Mouse (Mus musculus): ENCODE measurements around the gene Prkab2.

Gene Prkab2

DNA sequence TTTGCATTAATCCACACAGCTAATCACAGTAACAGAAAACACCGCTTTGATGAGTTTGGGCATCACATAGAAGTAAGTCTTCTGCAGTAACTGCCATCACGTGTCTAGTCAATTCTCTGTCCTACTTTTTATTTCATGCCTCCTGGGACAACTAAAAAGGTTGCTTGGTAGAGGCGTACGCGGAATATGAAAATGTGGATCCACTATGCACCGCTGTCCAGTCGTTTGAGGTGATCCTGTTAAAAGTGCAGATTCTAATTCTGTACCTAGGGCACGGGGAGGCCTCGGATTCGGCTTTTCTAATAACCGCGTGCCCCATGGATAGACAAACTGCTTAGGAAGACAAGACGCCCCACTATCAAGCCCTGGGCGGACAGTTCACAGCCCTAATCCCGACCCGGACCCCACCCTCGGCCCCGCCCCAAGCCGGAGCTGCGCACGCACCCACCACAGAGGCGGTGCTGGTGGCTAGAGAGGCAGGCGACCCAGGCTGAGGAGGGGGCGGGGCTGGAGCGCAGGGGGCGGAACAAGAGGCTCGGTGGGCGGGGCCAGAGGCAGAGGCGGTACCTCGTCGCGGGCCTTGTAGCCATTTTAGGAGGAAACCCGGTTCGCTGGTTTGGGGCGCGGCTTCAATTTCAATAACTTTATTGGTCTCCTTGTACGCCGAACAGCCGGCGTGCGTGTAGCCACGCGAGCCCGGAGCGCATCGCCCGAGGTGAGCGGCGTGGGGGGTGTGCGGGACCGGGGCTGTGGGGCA, at the start of gene Prkab2:
TSS of gene Prkab2 (plus strand) at position 539 of the 757 bp plus-strand sequence.
- DNase-seq, result peak; percentile 99

- peak; percentile 19 for DNase-seq
Measured at GRCm38 (mm10) chr3:97609201-97609844, 48.7 kb upstream of the Prkab2 start.

- DNase-seq, result peak; percentile 88
Measured at GRCm38 (mm10) chr3:97609845-97610410, 48.1 kb upstream of the Prkab2 start, which contains the start of gene Chd1l. Gene Chd1l (minus strand): TSS chr3:97610203.

DNA sequence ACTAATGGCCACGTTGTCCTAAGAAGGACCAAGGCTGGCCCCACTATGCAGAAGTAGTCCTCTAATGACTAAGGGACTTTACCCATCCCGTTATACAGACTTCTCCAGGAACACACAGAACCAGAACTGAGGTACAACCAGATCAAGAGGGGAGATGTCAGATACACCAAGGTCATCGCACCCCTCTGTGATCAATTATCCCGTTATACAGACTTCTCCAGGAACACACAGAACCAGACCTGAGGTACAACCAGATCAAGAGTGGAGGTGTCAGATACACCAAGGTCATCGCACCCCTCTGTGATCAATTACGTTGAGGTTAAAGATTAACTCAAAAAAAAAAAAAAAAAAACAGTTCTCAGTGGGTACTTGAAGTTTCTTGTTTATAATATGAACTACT, 47.0 kb upstream of the Prkab2 start:
- DNase-seq, result no peak

DNA sequence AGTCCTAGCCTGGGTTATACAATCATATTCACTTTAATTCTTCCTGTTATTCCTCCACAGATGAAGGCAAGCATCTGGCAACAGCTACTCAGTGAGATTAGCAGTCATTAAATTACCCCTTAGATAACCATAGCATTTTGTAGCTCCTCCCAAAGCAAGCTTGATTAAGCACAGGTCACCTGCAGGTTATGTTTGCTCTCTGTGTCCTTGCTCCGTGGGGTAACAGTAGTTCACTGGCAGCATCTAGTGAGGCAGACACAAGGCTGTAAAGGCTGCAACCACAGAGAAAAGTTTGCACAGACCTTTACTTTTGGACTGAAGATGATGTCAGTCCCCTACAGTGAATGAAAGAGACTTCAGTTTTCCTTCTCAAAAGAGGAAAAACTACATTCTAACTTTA, 42.8 kb upstream of the Prkab2 start:
- DNase-seq, result no peak

GRCm38 (mm10) chr3:97615933-97616332, 42.1 kb upstream of the Prkab2 start:
- no peak for DNase-seq

DNA sequence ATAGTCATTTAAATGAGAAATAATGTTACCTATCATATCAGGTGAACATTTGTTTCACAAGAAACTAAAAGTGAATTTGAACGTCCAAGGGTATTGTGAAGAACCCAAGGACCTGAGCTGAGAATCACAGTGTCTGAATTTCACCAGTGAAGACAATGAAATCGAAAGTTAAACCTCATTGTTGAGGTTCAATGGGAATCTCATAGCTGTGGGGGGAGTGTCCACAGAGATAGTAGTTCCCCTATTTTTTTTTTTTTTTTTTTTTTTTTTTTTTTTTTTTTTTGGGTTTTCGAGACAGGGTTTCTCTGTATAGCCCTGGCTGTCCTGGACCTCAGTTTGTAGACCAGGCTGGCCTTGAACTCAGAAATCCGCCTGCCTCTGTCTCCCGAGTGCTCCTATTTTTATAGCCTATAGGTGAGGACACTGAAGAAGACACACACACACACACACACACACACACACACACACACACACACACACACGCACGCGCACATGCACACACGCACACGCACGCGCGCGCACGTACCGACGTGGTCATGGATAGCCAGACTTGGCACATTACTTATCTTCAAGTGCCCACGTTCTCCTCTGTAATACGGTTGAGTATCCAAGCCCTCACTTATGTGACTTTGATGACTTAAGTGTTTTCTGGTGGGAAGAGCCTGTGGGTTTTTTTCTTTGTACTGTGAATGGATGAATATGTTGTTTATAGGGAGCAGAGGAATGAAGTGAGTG, 40.7 kb upstream of the Prkab2 start:
- no peak for DNase-seq

DNA sequence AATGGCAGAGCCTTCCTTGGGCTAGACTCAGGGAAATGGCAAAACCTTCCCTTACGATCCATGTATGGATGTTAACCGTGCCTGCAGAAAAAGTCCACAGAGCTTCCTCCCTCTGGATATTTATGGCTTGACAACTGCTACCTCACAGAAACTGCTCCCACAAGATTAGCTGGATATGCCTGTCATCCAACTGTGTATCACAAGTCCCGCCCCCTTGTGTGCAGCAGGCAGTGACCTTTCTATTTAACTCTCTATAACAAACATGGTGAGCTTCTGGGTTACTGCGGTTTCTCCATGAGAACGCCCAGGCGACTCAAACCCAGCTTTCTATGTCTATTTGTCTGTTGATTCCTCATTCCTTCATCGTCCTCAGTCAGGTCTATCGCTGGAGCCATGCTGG, 40.1 kb upstream of the Prkab2 start:
- no peak for DNase-seq

DNA sequence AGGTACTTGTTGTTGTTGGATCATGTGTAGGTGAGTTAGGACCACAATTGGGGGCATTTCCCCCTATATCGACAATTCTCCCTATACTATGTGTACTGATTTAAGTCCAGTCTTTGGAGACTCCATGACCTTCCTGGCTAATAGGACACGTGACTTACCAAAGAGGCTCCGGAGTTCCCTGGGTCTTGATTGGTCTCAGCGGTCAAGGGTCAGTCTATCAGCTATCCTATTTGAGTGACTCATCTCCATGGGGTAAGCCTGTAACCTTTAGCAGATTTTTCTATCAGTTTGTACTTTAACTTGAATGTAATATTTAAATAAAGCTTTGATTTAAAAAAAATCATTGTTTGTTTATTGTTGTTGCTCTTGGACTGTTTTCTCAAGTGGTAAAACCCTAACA, 37.3 kb upstream of the Prkab2 start:
- no peak for DNase-seq

GRCm38 (mm10) chr3:97624611-97625010, 33.4 kb upstream of the Prkab2 start:
- no peak for DNase-seq

GRCm38 (mm10) chr3:97627893-97628292, 30.1 kb upstream of the Prkab2 start:
- no peak for DNase-seq

GRCm38 (mm10) chr3:97628391-97629001, 29.5 kb upstream of the Prkab2 start, which contains the start of gene Fmo5:
Gene Fmo5 (plus strand): TSS chr3:97628804.
- DNase-seq, result no peak

GRCm38 (mm10) chr3:97629941-97630340, 28.1 kb upstream of the Prkab2 start:
- no peak for DNase-seq

GRCm38 (mm10) chr3:97630746-97631145, 27.2 kb upstream of the Prkab2 start:
- DNase-seq, result no peak

DNA sequence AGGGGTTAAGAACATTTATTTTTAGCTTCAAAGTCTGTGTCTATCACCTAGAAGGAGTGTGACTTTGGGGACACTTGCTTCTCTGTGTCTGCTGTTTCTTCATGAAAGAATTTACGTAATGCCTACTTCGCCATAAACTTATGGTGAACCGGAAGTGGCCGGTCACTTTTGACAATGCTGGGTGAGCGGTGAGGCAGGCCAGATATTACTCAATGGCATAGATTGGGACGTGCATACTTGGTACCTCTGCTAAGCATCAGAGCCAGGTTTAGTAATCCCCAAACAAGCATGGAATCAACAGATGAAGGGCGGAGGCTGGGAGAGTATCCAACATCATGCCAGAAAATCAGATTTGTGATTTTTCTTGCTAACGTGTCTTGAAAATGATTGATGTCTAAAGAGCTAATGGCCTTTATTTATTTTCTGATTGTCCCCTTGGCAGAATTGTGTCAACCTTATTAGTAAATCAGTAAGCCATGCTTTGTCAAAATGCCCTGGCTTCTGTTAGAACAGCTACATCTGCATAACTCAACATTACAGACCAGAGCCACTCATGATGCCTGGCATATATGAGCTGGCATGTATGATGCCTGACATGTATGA, 26.6 kb upstream of the Prkab2 start:
- no peak for DNase-seq

- DNase-seq, result no peak
Measured at GRCm38 (mm10) chr3:97633456-97633855, 24.5 kb upstream of the Prkab2 start.

GRCm38 (mm10) chr3:97634288-97634761, 23.7 kb upstream of the Prkab2 start:
- DNase-seq, result no peak

GRCm38 (mm10) chr3:97641396-97641795, 16.6 kb upstream of the Prkab2 start:
- no peak for DNase-seq

GRCm38 (mm10) chr3:97642001-97642400, 16.0 kb upstream of the Prkab2 start:
- no peak for DNase-seq

DNA sequence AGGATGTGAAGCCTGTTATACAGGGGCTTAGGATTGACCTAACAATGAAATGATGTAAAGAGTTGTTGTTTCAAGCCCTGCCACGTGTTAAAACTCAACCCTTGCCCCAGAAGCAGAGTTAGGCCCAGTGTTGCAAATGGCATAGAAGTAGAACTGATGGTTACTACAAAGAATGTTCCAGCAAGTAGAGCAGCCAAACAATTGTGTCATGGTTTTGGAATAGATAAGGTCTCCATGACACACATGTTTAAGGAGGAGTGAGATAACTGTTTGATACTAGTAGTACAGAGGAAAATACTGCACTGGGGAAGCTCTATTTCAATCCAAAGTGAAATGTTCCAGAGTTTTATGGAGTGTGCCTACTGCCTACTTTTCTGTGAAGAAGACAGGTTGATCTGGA, 9.5 kb upstream of the Prkab2 start:
- no peak for DNase-seq

GRCm38 (mm10) chr3:97649022-97649421, 9.0 kb upstream of the Prkab2 start:
- DNase-seq, result no peak

DNA sequence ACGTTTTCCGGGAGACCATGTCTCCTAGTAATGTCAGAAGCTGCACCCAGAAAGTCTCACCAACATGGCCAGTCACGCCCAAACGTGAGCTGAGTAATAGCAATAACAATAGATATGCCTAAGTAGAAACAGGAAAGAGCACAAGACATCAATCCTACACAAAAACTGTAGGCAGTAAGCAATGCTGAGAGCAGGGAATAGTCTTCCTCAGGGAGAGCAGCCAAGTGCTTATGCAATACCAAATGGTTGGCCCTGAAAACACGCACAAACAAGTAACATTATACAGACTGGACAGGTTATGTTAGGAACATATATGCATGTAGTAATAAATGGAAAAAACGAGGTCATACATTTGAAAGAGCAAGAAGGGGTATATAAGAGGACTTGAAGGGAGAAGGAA, 8.5 kb upstream of the Prkab2 start:
- no peak for DNase-seq

Measured in cerebellum, adult 11 months (tissue).